Mouse (Mus musculus): ENCODE results near the gene Btd.

Btd gene

DNA sequence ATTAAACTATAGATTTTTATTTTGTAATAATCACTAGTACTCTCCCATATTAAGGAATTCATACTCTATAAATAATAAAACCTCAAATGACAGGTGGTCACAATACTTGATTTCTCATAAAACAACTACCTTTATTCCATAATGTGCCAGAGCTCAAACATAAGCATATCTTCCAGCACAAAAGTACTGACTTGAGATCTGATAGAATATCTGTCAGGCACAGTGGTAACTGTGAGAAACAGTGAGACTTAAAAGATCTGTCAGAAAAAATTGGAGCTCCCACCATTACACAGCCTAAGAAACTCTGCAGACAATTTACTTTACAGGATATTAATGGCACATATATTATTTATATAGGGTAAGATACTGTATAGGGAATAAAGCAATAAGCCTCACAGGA lies 74.8 kb downstream of the Btd start:
- DNase-seq (ENCODE audit: low spot score), result no peak

DNA sequence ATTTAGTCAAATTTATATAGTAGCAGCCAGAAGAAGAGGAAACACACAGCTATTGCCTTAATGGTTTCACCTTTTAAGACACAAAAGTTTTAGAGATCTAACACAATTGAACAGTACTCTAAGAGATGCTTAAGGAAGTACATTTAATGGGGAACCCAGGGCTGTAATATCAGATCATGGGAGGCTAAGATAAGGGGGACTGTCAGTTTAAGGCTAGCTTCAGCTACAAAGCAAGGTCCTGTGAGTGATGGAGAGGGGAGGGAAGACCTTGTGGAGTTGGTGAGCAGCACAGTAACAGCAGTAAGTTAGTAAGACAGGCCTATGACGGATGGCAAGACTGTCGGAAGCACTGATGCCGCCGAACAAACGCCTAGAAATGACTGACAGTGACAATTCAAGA lies 76.5 kb downstream of the Btd start:
- no peak for DNase-seq (ENCODE audit: low spot score)
